Mouse (Mus musculus): ENCODE measurements around the gene Tln2.

DNA sequence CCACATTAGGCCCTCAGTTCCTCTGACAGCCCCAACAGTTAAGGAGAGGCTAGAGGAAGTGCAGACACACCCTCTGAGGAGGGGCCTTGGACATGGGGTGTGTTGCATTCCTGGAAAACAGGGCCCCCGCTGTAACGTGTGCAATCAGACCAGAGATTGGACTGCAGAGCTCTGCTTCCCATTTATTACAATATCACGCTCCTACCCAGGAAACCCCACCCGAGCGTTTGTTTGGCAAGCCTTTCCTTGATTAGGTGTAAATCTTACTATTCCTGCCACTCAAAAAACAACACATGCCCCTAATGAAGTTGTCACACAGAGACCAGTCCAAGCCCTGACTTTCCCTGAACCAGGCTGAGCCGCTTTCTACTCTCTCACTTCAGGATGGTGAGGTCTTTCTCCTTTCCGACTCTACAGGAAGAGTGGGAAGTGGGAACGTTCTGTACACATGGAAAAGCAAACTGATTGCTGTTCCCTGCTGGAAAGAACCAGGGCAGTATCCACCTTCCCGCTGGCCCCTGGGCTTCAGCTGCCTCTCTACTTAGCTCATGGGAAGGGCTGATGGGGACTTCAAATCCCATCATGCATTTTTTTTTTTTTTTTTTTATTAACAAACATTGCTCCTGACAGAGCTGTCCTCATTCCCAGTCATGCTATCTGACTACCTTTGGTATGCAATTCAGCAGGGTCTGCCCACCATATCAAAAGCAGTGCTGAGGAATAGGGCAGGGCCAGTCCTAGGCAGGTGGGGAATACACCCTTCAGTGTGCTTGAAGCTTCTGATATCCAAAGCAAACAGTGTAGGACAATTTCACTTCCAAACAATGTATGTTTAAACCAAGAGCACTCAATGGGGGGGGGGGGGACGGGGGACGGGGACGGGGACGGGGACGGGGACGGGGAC, 74.1 kb downstream of the Tln2 start:
- TF ChIP-seq CTCF (IDR thresholded peaks at IDR 0.05; ENCODE audit: low read depth, low read length) (no peak), POLR2A (IDR thresholded peaks at IDR 0.05; ENCODE audit: insufficient read depth, low read length) (no peak), EP300 (IDR thresholded peaks at IDR 0.05; ENCODE audit: insufficient read depth, low read depth, low read length) (no peak)

All from ES-Bruce4 (cell line).